Mouse (Mus musculus) megakaryocyte, embryonic 14.5 days (primary cell): ENCODE measurements around the gene Hip1r. TPM values are rescaled to one million over a fixed set of nuclear protein-coding genes. Genes with fewer than 3 reads are reported as not detected.

Source experiments
- H3K27me3 ChIP-seq: replicated peaks from 2 replicates; pipeline ENCODE3; 2012; ENCODE audit warnings: inconsistent platforms
- H3K36me3 ChIP-seq: replicated peaks from 2 replicates; pipeline ENCODE3; 2012; ENCODE audit warnings: low read length, inconsistent platforms, mixed read lengths
- H3K4me1 ChIP-seq: 2 replicates; pipeline ENCODE4 v1.6.1; 2012; ENCODE audit warnings: inconsistent platforms
- H3K4me3 ChIP-seq: replicated peaks from 2 replicates; pipeline ENCODE3; 2012; ENCODE audit warnings: moderate library complexity, mild to moderate bottlenecking, inconsistent platforms
- H3K9me3 ChIP-seq: 2 replicates; pipeline ENCODE4 v1.6.1; 2012; ENCODE audit warnings: inconsistent platforms
- FLI1 ChIP-seq: IDR thresholded peaks from 2 replicates; pipeline ENCODE4 v1.6.1; 2012; ENCODE audit warnings: low read length, inconsistent platforms, mixed read lengths
- GATA1 ChIP-seq: IDR thresholded peaks from 3 replicates; pipeline ENCODE4 v1.6.1; 2012; ENCODE audit warnings: mixed read lengths, low read length, inconsistent platforms, borderline replicate concordance
- polyA plus RNA-seq: library from polyadenylated mRNA; stranded (reverse); fragments of >175 nt; gene quantifications from 2 replicates; pipeline ENCODE4 v1.2.3, GENCODE M21; 2012; ENCODE audit warnings: low replicate concordance; ENCODE audit not compliant: insufficient read depth

Gene Hip1r
- polyA plus RNA-seq, 1 experiment: 11.0 TPM

- Histone ChIP-seq H3K4me1 (peaks cover 5% of the 10 kb centered on the region), H3K4me3 (no peak overlapping the region), H3K9me3 (no peaks in the 10 kb centered on the region), H3K27me3 (peaks cover 7% of the 10 kb centered on the region), H3K36me3 (no peaks in the 10 kb centered on the region)
- TF ChIP-seq FLI1 (no peak), GATA1 (no peak)
Observed at GRCm38 (mm10) chr5:123946546-123946945, 26.9 kb upstream of the Hip1r start.

- no peaks in the 10 kb centered on the region for H3K36me3 ChIP-seq
- H3K27me3 ChIP-seq: peaks cover 11% of the 10 kb centered on the region
- H3K9me3 ChIP-seq: no peaks in the 10 kb centered on the region
- no peak overlapping the region for H3K4me3 ChIP-seq
- peaks cover 5% of the 10 kb centered on the region for H3K4me1 ChIP-seq
- TF ChIP-seq FLI1 (no peak), GATA1 (no peak)
Observed at GRCm38 (mm10) chr5:123947041-123947761, 26.2 kb upstream of the Hip1r start.

- H3K9me3 ChIP-seq: no peaks in the 10 kb centered on the region
Observed at GRCm38 (mm10) chr5:123952365-123953045, 20.9 kb upstream of the Hip1r start.

GRCm38 (mm10) chr5:123957213-123957612, 16.2 kb upstream of the Hip1r start:
- no peaks in the 10 kb centered on the region for H3K9me3 ChIP-seq
- peaks cover 15% of the 10 kb centered on the region for H3K27me3 ChIP-seq
- TF ChIP-seq GATA1: no peak
- no peak for TF ChIP-seq FLI1

More at GRCm38 (mm10) chr5:123952365-123953045, 20.9 kb upstream of the Hip1r start:
- Histone ChIP-seq H3K36me3 (no peaks in the 10 kb centered on the region), H3K4me1 (no peaks in the 10 kb centered on the region), H3K27me3 (peaks cover 22% of the 10 kb centered on the region), H3K4me3 (no peak overlapping the region)
- TF ChIP-seq FLI1 (no peak), GATA1 (no peak)

GRCm38 (mm10) chr5:123959018-123959417, 14.4 kb upstream of the Hip1r start:
- Histone ChIP-seq H3K27me3 (peaks cover 17% of the 10 kb centered on the region), H3K4me1 (no peaks in the 10 kb centered on the region; the same call in 1 of the 2 replicates), H3K9me3 (no peaks in the 10 kb centered on the region; the same call in 1 of the 2 replicates), H3K4me3 (no peak overlapping the region), H3K36me3 (no peaks in the 10 kb centered on the region)
- no peak for TF ChIP-seq GATA1
- TF ChIP-seq FLI1: no peak

More at GRCm38 (mm10) chr5:123957213-123957612, 16.2 kb upstream of the Hip1r start:
- Histone ChIP-seq H3K36me3 (no peaks in the 10 kb centered on the region), H3K4me3 (no peak overlapping the region), H3K4me1 (no peaks in the 10 kb centered on the region)

GRCm38 (mm10) chr5:123960129-123960528, 13.3 kb upstream of the Hip1r start:
- H3K9me3 ChIP-seq: no peaks in the 10 kb centered on the region; the same call in 1 of the 2 replicates
- no peaks in the 10 kb centered on the region for H3K36me3 ChIP-seq
- TF ChIP-seq FLI1 (no peak), GATA1 (no peak)
- no peak overlapping the region for H3K4me3 ChIP-seq
- peaks cover 3% of the 10 kb centered on the region for H3K4me1 ChIP-seq
- peaks cover 12% of the 10 kb centered on the region for H3K27me3 ChIP-seq

- peaks cover 12% of the 10 kb centered on the region for H3K27me3 ChIP-seq
- H3K36me3 ChIP-seq: no peaks in the 10 kb centered on the region
- no peaks in the 10 kb centered on the region; the same call in 1 of the 2 replicates for H3K9me3 ChIP-seq
- peaks cover 3% of the 10 kb centered on the region for H3K4me1 ChIP-seq
- H3K4me3 ChIP-seq: no peak overlapping the region
- TF ChIP-seq GATA1: no peak
- no peak for TF ChIP-seq FLI1
Observed at GRCm38 (mm10) chr5:123961046-123961445, 12.4 kb upstream of the Hip1r start.

- TF ChIP-seq GATA1 (no peak), FLI1 (no peak)
- Histone ChIP-seq H3K4me1 (peaks cover 6% of the 10 kb centered on the region), H3K36me3 (no peaks in the 10 kb centered on the region), H3K9me3 (no peaks in the 10 kb centered on the region; the same call in 1 of the 2 replicates), H3K27me3 (peaks cover 10% of the 10 kb centered on the region), H3K4me3 (no peak overlapping the region)
Observed at GRCm38 (mm10) chr5:123964208-123964607, 9.2 kb upstream of the Hip1r start.

GRCm38 (mm10) chr5:123966759-123967158, 6.7 kb upstream of the Hip1r start:
- no peaks in the 10 kb centered on the region; the same call in 1 of the 2 replicates for H3K9me3 ChIP-seq
- TF ChIP-seq FLI1: no peak
- no peak for TF ChIP-seq GATA1
- H3K4me3 ChIP-seq: no peak overlapping the region
- H3K27me3 ChIP-seq: peaks cover 19% of the 10 kb centered on the region
- peaks cover 6% of the 10 kb centered on the region for H3K4me1 ChIP-seq
- H3K36me3 ChIP-seq: no peaks in the 10 kb centered on the region

GRCm38 (mm10) chr5:123968468-123968867, 5.0 kb upstream of the Hip1r start:
- Histone ChIP-seq H3K27me3 (peaks cover 32% of the 10 kb centered on the region), H3K9me3 (no peaks in the 10 kb centered on the region), H3K4me3 (no peak overlapping the region), H3K36me3 (no peaks in the 10 kb centered on the region), H3K4me1 (peaks cover 11% of the 10 kb centered on the region)
- no peak for TF ChIP-seq FLI1
